Mouse (Mus musculus) liver, embryonic 16.5 days (tissue): Measurements from ENCODE around the gene Mcm8. TPM values are rescaled to one million over a fixed set of nuclear protein-coding genes. Genes with fewer than 3 reads are reported as not detected.
A peak's percentile ranks its signal among the peaks of the same experiment; 100 is the strongest.

ENCODE experiments used
- ATAC-seq: fragments of 200-750 bp; cut with Nextera tagmentation; 2 replicates; pipeline ENCODE4 v1.8.0; 2017; ENCODE audit warnings: low read depth, mild to moderate bottlenecking, moderate number of reproducible peaks, moderate library complexity
- H3K27ac ChIP-seq: fragments of 300-500 bp; sonication (generic); 2 replicates; pipeline ENCODE4 v1.5.1; 2014; ENCODE audit warnings: mild to moderate bottlenecking, low read length
- H3K27me3 ChIP-seq: fragments of 300-500 bp; sonication (generic); 2 replicates; pipeline ENCODE4 v1.6.1; 2014; ENCODE audit warnings: low read depth, low read length, mixed read lengths; ENCODE audit not compliant: control insufficient read depth, insufficient read depth
- H3K36me3 ChIP-seq: fragments of 300-500 bp; sonication (generic); 2 replicates; pipeline ENCODE4 v1.6.1; 2014; ENCODE audit warnings: mild to moderate bottlenecking; ENCODE audit not compliant: control insufficient read depth, insufficient read depth
- H3K4me1 ChIP-seq: fragments of 300-500 bp; sonication (generic); 2 replicates; pipeline ENCODE4 v1.6.1; 2014; ENCODE audit warnings: low read depth, low read length, mixed read lengths; ENCODE audit not compliant: control insufficient read depth
- H3K4me2 ChIP-seq: fragments of 300-500 bp; sonication (generic); 2 replicates; pipeline ENCODE4 v1.6.1; 2014; ENCODE audit warnings: low read depth, low read length, mixed read lengths
- H3K4me3 ChIP-seq: fragments of 300-500 bp; sonication (generic); 2 replicates; pipeline ENCODE4 v1.5.1; 2014; ENCODE audit warnings: low read depth, mild to moderate bottlenecking, low read length
- H3K9ac ChIP-seq: fragments of 300-500 bp; sonication (generic); 2 replicates; pipeline ENCODE4 v1.6.1; 2014; ENCODE audit warnings: low read depth, low read length
- H3K9me3 ChIP-seq: fragments of 300-500 bp; sonication (generic); replicated peaks from 2 replicates; pipeline ENCODE4 v1.6.1; 2016; ENCODE audit warnings: low read length; ENCODE audit not compliant: control insufficient read depth
- WGBS: fragments of 180-500 bp; shearing (Covaris S2); extraction: QIAGEN DNeasy Blood & Tissue Kit; methylation state at CpG from one replicate; pipeline ENCODE4 v1.1.7; 2014; ENCODE audit not compliant: insufficient replicate concordance; 5-methylcytosine and 5-hydroxymethylcytosine counted together
- polyA plus RNA-seq: library from polyadenylated mRNA; unstranded; fragments of >200 nt; fragmentation: Nextera tagmentation; extraction: Ambion mirVana; gene quantifications from 2 replicates; pipeline ENCODE4 v1.2.1, GENCODE M21; 2015

Mcm8 gene
- polyA plus RNA-seq, 1 experiment from 2014 or later, result 4.8 TPM

DNA sequence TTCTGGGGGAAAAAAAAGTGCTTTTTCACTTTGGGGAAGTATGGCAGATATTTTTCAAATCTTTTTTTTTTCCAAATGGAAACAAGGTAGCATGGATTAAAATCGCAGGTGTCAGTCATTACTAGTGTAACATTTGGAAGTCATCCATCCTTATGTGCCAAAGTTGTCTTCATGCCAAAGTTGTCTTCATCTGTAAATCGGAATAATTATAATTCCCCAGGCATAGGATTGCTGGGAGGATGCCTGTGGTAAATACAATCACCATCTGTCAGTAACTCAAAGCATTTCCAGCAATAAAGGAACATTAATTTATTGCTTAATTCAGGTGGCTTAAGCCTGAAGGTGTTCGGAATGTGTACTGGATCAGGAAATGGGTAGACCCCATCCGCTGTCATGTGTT, 25.1 kb downstream of the Mcm8 start:
- no peaks in the 10 kb centered on the region for H3K36me3 ChIP-seq
- H3K9me3 ChIP-seq, result no peaks in the 10 kb centered on the region
- H3K4me2 ChIP-seq, result no peak overlapping the region
- ATAC-seq, result no peak
- H3K9ac ChIP-seq, result no peak overlapping the region
- 74% methylated on average over 4 of the region's 4 CpGs for WGBS
- H3K4me1 ChIP-seq, result no peaks in the 10 kb centered on the region
- H3K4me3 ChIP-seq, result no peak overlapping the region
- no peak overlapping the region for H3K27ac ChIP-seq
- H3K27me3 ChIP-seq, result no peaks in the 10 kb centered on the region

DNA sequence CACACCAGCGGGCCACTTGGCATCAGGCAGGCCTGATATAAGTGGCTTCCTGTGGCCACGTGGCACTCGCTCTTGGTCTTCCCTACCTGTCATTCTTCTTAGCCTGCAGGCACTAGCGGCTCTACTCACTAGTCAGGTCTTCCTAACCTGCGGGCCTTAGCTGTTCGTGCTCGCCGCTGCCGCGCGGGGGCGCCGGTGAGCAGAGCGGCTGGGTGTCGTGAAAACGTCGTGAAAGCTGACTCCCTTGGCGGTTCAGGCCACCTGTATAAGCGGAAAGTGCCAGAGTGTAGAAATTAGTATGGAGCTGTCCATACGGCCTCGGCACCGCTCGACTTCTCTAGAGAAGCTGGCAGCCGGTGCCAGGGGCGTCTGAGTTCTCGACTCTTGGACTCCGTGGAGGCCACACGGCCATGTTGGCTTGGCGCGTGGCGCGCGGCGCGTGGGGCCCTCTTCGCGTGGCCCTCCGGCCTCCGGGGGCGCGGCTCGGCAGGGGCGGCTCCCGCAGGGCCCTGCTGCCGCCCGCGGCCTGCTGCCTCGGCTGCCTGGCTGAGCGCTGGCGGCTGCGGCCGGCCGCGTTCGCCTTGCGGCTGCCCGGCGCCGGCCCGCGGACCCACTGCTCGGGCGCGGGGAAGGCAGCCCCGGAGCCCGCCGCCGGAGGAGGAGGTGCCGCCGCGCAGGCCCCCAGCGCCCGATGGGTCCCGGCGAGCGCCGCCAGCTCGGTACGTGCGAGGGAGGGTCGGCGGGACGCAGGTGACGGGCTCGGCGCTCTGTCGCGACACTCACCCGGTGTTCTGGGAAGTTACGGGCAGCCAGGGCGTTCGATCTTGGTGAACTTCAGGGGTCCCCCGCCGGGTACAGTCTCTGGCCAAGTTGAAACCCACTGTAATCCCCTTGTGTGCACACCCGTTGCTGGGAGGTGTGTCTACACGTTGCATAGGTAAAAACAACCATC, 30.7 kb downstream of the Mcm8 start, which contains the start of gene Crls1:
Crls1 (plus strand) TSS at position 260 of the 952 bp plus-strand sequence.
- H3K4me2 ChIP-seq, result peak within 1 kb of the TSS; percentile 89
- under 1% methylated on average over 80 of the region's 96 CpGs for WGBS
- no peaks in the 10 kb centered on the region for H3K27me3 ChIP-seq
- H3K4me3 ChIP-seq, result peak within 1 kb of the TSS; percentile 78
- peaks cover 9% of the 10 kb centered on the region for H3K4me1 ChIP-seq
- H3K36me3 ChIP-seq, result no peaks in the 10 kb centered on the region; the same call in 1 of the 2 replicates
- peak within 1 kb of the TSS; percentile 85 for H3K9ac ChIP-seq
- no peaks in the 10 kb centered on the region for H3K9me3 ChIP-seq
- peak within 1 kb of the TSS; percentile 67 for H3K27ac ChIP-seq
- peak; percentile 88 for ATAC-seq

DNA sequence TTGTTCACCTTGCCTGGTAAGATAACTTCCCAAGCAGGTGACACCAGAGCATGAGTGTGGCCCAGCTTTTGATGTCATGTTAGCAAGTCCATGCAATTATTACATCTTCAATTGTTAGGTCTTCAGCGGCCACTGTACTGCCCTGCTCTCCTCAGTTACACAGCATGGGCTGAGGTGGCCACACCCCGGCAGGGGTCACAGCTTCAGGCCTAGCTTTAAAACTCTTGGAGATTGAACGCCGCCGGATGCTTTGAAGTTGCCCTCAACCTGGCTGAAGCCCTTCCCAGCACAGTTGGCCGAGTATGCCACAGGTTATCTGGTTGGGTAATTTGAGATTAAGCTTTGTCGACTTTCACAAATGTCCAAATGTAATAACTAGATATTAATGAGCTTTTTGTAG, 31.6 kb downstream of the Mcm8 start:
- Histone ChIP-seq H3K4me3 (peak overlapping the region; percentile 78), H3K27ac (no peak overlapping the region; the same call in 1 of the 2 replicates), H3K27me3 (no peaks in the 10 kb centered on the region), H3K36me3 (no peaks in the 10 kb centered on the region; the same call in 1 of the 2 replicates), H3K4me1 (peaks cover 9% of the 10 kb centered on the region), H3K9me3 (no peaks in the 10 kb centered on the region), H3K9ac (peak overlapping the region; percentile 85; the same call in 1 of the 2 replicates), H3K4me2 (peak overlapping the region; percentile 89)
- 28% methylated on average over 7 of the region's 7 CpGs for WGBS
- ATAC-seq, result no peak

DNA sequence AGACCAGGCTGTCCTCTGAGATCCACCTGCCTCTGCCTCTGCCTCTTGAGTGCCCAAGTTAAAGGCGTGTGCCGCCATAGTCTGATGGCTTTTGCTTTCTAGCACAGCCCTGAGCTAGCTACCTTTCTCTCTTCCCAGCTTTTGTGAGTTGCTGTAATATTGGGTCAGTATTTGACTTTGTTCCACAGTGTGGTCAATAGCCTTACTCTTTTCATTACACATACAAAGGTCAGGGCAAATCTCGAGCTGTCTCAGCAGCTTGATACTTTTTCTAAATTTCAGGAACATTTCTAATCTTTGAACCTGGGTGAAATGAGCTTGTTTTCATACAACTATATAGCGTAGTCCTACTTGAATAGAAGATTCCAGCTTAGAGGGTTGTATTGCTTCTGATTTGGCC, 32.4 kb downstream of the Mcm8 start:
- H3K36me3 ChIP-seq, result no peaks in the 10 kb centered on the region; the same call in 1 of the 2 replicates
- H3K27me3 ChIP-seq, result no peaks in the 10 kb centered on the region
- ATAC-seq, result no peak
- H3K27ac ChIP-seq, result no peak overlapping the region
- peaks cover 9% of the 10 kb centered on the region for H3K4me1 ChIP-seq
- H3K4me3 ChIP-seq, result no peak overlapping the region
- no peaks in the 10 kb centered on the region for H3K9me3 ChIP-seq
- H3K9ac ChIP-seq, result no peak overlapping the region
- 0 out of 2 replicates have a peak overlapping the region, but pooled peaks have one; percentile 21 for H3K4me2 ChIP-seq
- WGBS, result 76% methylated on average over 4 of the region's 4 CpGs

DNA sequence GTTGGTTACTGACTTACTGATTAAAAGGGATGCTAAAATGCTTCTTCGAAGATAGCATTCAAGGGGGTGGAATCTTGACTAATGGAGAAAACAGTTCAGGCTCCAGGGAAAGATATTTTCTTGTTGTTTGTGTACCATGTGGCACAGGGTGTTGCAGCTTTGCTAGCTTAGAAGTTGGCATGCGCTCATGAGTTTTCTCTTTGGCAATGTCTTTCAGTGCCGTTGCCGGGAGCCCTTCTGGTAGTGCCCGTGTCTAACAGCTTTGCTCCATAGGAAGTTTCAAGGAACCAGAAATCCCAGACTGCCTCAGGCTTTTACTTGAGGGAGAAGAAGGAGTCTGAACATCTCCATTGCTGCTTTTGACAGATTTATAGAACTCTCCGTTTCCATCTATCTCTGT, 33.2 kb downstream of the Mcm8 start:
- Histone ChIP-seq H3K9me3 (no peaks in the 10 kb centered on the region), H3K36me3 (no peaks in the 10 kb centered on the region; the same call in 1 of the 2 replicates), H3K27ac (no peak overlapping the region), H3K9ac (no peak overlapping the region), H3K4me3 (no peak overlapping the region), H3K4me1 (peaks cover 9% of the 10 kb centered on the region), H3K4me2 (no peak overlapping the region), H3K27me3 (no peaks in the 10 kb centered on the region)
- ATAC-seq, result no peak
- 85% methylated on average over 6 of the region's 6 CpGs for WGBS

DNA sequence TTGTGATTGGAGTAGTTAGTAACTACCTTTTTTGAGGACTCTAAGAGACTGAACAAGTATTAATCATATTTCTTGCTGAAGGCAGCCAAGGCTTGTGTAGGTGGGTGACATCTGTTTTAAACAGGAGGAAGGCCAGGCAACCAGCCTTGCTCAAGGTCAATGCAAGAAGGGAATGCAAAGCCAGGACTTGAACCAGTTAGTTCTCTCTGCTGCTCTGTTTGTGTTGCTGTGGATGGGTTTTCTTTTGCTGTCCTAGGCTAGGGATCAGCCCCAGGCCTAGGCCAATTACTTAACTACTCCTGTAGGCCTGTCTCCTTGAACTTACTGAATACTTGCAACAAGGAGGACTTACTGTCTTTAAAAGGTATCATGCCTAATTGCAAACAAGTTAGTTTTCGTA, 37.1 kb downstream of the Mcm8 start:
- no peaks in the 10 kb centered on the region; the same call in 1 of the 2 replicates for H3K36me3 ChIP-seq
- ATAC-seq, result no peak
- H3K27ac ChIP-seq, result no peak overlapping the region
- WGBS, result 66% methylated on average over 1 of the region's 1 CpGs
- no peaks in the 10 kb centered on the region; the same call in none of the 2 replicates for H3K4me1 ChIP-seq
- no peaks in the 10 kb centered on the region for H3K9me3 ChIP-seq
- H3K4me3 ChIP-seq, result no peak overlapping the region
- no peak overlapping the region for H3K4me2 ChIP-seq
- H3K9ac ChIP-seq, result no peak overlapping the region
- H3K27me3 ChIP-seq, result no peaks in the 10 kb centered on the region

DNA sequence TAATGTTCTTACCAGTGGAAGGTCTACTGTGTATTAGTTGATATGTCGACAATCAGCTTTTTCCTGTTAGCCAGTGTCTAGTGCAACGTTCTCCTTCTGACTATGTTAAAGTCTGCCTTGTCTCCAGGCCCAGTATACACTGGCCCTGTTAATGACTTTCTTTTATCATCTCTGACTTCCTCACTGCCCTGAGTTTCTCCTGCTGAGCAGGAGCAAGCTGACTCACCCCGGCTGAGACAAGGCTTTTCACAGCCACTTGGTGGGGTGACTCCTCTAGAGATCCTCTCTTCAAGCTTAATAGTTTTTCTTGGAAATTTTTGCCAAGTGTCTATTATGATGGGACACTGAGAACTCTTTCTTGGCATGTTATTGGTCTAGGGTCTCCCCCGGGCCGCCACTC, 40.4 kb downstream of the Mcm8 start:
- Histone ChIP-seq H3K9ac (no peak overlapping the region), H3K4me2 (no peak overlapping the region), H3K4me1 (no peaks in the 10 kb centered on the region), H3K4me3 (no peak overlapping the region), H3K9me3 (no peaks in the 10 kb centered on the region), H3K27ac (no peak overlapping the region), H3K36me3 (no peaks in the 10 kb centered on the region), H3K27me3 (no peaks in the 10 kb centered on the region)
- ATAC-seq, result no peak
- 55% methylated on average over 5 of the region's 5 CpGs for WGBS

DNA sequence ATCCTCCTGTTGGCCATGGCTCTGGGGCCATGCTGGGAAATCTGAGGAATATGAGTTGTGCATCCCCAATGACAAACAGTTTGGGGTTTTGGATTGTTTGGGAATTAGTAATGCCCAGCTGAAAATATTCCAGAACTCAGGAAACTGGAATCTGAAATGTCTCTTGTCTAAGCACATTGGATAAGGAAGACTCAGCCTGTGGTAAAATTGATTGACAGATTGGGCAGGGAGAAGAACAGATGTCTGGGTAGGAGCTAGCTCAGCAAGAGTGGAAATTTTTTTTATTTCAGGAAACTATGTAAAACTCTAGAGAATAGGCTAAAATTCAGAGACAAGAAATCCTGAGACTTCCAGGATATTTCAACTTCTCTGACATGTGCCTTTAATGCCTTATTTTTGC, 44.5 kb downstream of the Mcm8 start:
- no peak for ATAC-seq
- H3K4me1 ChIP-seq, result no peaks in the 10 kb centered on the region
- H3K9ac ChIP-seq, result no peak overlapping the region
- H3K4me3 ChIP-seq, result no peak overlapping the region
- H3K36me3 ChIP-seq, result 0 out of 2 replicates have a peak, but pooled peaks cover 5% of the 10 kb centered on the region
- no peaks in the 10 kb centered on the region for H3K27me3 ChIP-seq
- H3K4me2 ChIP-seq, result no peak overlapping the region
- H3K27ac ChIP-seq, result no peak overlapping the region
- H3K9me3 ChIP-seq, result no peaks in the 10 kb centered on the region

DNA sequence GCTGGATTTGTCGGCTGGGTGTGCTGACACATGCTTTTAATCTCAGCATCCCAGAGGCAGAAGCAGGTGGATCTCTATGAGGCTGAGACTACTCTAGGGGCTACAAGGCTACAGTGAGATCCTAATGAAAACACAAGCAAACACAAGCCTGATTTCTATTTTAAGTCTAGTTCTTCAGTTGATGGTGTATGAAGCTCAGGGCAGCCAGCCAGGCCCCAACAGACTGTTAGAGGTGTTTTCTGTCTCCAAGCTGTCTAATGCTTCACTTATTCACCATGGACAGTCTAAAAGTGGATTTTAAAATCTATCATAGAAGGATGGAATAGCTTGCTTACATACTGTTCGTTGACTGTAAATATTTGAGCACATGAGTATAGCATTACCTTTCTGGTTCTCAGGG, 45.5 kb downstream of the Mcm8 start:
- H3K9me3 ChIP-seq, result no peaks in the 10 kb centered on the region
- no peak overlapping the region for H3K4me3 ChIP-seq
- WGBS, result 78% methylated on average over 2 of the region's 2 CpGs
- H3K4me2 ChIP-seq, result no peak overlapping the region
- no peak overlapping the region for H3K27ac ChIP-seq
- H3K36me3 ChIP-seq, result 0 out of 2 replicates have a peak, but pooled peaks cover 5% of the 10 kb centered on the region
- H3K27me3 ChIP-seq, result no peaks in the 10 kb centered on the region
- ATAC-seq, result no peak
- H3K9ac ChIP-seq, result no peak overlapping the region
- no peaks in the 10 kb centered on the region for H3K4me1 ChIP-seq
